Mouse (Mus musculus) layer of hippocampus, adult 9-10 months (tissue): ENCODE data around the gene Ulk4.

Experiments
- DNase-seq: peaks from one replicate; pipeline ENCODE4 v3.0.0; 2022; ENCODE audit warnings: low spot score

The Ulk4 gene

DNA sequence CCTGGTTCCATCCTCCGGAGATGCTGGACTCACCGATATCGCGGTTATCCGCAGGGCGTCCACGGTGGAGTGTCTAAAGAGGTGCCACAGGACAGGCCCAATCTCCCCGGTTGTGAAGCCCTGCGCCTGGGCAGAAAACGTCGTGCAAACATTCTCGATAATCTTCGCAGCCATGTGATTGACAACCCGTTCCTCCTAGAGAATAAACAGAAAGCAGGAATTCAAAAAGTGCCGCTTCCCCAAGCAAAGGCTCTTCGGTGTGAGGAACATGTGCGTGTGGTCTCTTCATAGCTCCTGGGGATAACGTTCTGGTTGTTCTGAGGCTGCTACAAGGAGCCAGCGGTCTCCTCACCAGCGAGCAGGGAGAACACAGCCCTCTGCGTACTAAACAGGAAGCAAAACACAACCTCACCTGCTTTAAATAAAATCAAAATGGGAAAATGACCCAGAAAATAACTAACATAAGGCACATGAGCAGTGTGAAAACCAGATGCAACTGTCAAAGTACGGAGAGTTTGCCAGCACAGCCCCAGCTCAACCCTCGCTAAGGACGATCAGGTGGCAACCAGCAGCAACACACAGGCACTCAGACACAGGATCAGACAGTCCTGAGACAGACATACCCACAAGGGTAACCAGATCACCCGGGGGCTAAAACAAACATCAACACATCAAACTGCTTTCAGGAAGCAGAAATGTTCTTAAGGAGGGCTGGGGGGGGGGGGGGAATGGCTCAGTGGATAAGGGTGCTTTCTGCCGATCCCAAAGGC, 84.2 kb downstream of the Ulk4 start:
- DNase-seq = no peak

DNA sequence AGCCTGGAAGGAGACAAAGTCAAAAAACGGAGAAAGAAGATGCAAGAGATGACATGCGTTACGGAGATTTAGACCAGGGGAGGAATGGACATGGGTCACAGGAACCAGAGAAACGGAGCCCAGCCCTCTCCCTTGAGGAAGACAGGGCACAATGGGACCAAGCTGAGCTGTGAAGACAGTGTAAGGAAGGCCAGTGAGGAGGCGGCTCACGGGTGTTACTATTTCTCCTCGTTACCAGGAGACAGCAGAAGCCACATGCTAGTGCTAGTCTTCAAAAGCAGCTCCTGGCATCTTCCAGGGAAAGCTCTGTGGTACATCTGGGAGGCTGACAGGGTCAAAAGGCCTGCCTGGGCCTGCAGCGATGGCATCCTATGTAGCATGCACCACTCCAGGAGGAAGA, 89.2 kb downstream of the Ulk4 start:
- no peak for DNase-seq

DNA sequence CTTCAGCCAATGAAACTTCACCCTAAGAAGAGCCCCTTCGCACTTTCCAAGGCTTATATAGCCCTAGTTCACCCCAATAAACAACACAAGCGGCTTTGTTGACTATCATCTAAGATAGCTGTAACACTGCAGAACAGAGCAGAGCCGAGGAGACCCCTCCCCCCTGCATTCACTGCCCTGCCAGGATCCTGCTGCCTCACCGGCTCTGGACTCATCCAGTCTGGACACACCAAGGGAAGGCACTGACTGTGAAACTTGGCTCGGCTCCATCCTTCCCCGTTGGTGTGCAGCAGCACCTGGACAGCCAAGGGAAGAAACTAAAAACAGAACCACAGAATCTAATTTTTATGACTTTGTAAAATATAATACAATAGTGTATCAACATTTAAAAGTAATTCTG, 91.2 kb downstream of the Ulk4 start:
- DNase-seq = no peak

DNA sequence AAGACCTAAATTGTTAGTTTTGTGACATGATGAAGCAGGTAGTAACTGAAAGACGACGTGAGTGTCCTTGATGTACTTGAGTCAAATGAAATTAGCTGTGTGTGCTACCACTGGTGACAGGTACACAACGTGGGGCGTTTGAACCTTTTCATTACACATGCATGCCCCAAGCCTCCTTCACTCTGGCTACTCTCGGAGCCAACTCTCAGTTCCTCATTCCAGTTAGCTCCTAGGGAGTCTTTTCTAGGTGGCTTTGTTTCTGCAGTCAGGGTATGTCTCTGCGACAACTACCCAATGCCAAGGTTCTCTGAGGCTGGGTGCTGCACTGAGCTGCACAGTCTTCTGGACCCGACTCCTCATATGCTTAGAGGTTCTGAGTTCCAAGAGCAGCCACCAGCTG, 100.6 kb downstream of the Ulk4 start:
- no peak for DNase-seq

- DNase-seq = no peak
Observed at GRCm38 (mm10) chr9:121175201-121175600, 101.8 kb downstream of the Ulk4 start.

DNA sequence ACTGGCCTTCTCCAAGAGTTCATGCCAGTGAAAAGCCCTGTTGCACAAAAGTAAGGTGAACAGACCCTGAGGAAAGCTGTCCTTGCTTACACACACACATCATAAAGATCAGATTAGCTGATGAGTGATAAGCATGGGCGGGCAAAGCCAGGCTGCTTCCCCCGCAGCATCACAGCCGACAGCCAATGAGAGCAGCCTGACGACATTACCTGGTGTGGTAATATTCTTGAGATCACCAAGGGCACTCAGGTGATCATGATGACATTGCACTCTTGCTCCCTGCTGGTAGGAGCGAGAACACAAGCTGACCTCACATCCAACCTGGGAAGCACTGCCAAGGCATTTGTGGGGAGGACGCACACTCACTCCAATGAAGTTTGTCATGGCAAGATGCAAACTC, 104.9 kb downstream of the Ulk4 start:
- DNase-seq = no peak

GRCm38 (mm10) chr9:121171609-121172008, 105.4 kb downstream of the Ulk4 start:
- DNase-seq = no peak

DNA sequence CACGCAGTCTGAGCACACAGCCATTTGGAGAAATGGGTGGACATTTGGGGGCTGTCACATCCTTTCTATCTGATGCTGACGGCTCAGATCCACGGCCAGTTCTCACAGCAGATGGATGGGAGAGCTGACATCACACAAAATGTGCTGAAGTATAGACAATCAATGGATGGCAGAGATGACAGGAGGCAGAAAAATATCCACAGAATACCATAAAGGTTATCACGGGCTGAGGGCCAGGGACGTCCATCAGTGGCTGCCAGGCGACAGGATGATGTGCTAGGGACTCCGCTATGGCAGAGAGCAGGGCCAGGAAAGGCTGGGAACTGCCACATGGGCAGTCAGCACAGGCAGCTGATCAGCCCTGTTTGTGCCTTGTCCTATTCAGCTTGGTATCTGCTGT, 112.4 kb downstream of the Ulk4 start:
- DNase-seq = no peak

- DNase-seq = peak; percentile 18
Observed at GRCm38 (mm10) chr9:121162789-121163188, 114.2 kb downstream of the Ulk4 start.

DNA sequence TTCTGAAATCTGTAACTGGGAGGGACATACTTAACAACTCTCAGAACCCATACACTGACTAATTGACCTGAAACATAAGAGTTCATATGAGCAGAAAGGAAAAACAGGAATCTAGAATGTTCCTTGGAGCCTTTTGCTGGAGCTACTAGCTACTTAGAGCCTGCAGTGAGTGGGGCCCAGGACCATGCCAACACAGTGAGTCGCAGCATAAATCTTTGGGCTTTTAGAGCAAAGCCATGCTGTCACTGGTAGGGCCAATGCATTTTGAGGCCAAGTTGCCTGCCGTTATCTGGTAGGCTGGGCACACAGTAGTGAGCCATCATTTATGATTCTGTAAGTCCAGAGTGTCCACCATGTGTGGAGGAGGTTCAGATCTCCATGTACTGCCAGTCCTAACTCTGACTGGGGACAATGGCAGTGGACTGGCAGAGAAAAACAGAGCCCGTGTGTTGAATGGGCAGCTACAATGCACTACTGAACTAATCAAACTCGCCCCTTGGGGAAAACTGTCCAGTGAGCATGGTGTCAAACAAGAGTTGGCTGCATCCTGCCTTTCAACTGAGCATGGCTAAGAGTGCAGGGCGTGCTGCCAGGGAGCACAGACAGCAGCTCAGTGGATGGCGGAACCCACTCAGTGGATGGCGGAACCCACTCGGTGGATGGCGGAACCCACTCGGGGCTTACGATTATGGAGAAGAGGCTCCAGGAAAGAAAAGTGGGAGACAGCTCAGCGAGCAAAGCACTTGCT, 115.0 kb downstream of the Ulk4 start:
- no peak for DNase-seq

GRCm38 (mm10) chr9:121156253-121156831, 120.7 kb downstream of the Ulk4 start:
- DNase-seq = no peak

- no peak for DNase-seq
Observed at GRCm38 (mm10) chr9:121153276-121153675, 123.7 kb downstream of the Ulk4 start.

GRCm38 (mm10) chr9:121148602-121149001, 128.4 kb downstream of the Ulk4 start:
- DNase-seq = no peak

DNA sequence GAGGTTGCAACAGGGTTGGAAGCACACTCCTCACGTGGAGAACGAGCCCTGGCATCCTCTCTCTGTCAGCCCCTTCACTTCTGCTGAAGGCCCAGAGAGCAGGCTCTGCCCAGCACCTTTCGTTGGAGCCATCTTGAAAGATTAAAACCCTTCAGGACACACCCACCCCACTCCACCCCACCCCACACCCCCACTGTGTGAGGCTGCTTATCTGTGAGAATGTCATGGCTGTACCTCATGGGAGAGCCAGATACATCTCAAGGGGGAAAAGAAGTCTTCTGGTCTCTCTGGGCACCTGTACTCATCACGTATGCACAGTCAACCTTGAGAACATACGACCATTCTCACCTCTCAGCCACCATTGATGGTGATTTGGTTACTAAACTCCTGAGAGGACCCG, 133.8 kb downstream of the Ulk4 start:
- DNase-seq = no peak

GRCm38 (mm10) chr9:121132549-121132948, 144.4 kb downstream of the Ulk4 start:
- DNase-seq = no peak

DNA sequence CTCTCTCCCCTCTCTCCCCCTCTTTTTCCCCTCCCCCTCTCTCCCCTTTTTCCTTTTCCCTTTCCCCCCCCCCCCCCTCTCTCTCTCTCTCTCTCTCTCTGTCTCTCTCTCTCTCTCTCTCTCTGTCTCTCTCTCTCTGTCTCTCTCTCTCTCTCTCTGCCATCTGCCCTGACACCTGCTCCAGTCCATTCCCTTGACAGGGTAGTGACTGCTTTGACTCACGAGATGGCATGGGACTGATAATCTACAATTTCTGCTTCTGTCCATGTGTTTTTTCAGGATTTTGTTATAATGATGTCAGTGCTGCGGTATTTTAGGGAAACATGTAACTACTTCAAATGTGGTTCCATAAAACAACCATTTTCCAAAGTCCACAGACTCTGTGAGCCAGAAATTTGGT, 147.5 kb downstream of the Ulk4 start:
- no peak for DNase-seq

DNA sequence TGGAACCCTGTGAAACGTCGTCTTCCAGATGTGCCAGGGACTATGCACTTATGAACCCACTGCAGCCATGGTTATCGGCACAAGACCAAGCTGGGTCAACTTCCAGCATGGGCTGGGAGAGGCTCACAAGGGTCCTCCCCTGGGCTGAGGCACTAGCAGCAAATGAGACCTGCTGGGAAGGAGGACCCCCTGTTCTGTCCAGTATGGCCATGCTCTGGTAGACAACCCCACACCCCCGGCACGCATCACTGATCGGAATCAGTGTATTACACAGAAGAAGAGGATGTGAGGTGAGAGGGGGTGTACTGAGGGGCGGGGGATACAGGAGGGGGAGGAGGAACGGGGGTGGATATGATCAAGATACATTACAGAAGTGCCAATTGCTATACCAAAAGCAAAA, 148.1 kb downstream of the Ulk4 start:
- no peak for DNase-seq

GRCm38 (mm10) chr9:121127025-121127424, 150.0 kb downstream of the Ulk4 start:
- DNase-seq = no peak

- DNase-seq = no peak
Observed at GRCm38 (mm10) chr9:121124705-121125104, 152.3 kb downstream of the Ulk4 start.

DNA sequence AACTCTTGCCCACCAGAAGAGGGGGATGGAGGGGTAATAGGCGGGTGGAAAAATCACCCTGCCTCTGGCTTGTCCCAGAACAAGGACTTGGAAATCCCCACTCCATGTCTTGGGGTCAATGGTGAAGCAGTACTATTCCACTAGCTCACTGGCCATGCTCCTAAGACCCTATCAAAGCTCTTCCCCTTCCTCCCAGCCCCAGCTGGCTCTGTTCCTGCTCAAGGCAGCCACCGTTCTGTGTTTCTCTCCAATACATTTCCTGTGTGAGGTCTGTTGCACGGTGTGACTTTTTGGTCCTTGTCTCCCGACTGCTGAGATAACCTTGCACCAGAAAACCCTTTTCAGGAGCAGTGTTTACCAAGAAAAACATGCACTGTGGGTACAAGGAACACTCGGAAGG, 155.0 kb downstream of the Ulk4 start:
- DNase-seq = no peak

- no peak for DNase-seq
Observed at GRCm38 (mm10) chr9:121117936-121118335, 159.1 kb downstream of the Ulk4 start.

DNA sequence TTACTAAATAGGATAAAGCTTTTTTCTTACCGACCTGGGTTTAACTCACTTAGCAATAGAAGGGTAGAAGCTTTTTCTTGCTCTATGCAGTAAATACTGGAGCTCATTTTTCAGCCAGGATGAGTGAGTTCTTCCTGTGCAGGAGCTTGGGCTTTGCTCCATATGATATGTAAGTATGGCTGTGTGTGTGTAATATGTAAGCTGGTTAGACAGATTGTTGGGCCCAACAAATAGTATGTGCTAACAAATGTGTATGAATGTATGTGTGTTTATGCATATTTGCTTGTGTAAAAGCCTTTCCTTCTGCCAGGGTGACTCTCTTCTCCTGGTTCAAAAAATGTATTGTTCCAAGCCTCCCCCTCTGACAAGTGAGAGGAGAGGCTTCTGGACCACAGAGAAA, 164.9 kb downstream of the Ulk4 start:
- DNase-seq = no peak

DNA sequence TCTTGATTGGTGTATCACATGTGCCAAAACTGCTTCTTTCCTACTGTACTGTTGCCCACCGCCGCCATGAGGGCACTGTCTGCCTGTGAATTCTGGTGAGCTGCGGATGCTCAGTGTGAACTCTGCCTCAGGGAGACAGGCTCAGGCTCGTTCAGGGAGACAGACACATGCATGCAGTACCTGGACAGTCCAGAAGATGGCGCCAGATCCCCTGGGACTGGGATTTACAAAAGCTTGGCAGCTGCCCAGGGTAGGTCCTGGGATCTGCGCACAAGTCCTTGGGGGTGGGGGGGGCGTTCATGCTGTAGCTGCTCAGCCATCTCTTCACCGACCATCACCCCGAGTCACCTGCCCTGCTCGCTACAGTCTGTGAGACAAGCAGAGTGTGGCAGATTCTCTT, 168.9 kb downstream of the Ulk4 start:
- DNase-seq = peak; percentile 43
